Mouse (Mus musculus): ENCODE results near the gene Spata20.

Spata20 gene

DNA sequence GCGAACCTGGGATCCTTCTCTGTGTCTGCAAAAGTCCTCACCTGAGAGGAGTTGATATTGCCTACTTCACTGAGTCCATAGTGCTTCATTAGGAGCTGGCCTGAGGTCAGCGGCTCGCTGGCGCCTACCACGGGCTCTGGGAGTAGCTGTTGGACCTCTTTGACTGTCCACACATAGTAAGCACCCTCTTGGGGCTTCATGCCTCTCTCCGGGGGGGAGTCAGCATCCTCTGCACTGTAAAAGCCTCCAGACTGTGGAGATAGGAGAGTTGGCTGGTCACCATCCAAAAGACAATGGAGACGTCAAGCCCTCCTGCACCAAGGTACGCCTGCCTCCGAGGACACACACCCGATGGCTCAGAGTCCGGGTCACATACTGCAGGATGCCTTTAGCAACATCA, 3.2 kb downstream of the Spata20 start:
- DNase-seq (ENCODE audit: low read depth, low spot score): no peak

DNA sequence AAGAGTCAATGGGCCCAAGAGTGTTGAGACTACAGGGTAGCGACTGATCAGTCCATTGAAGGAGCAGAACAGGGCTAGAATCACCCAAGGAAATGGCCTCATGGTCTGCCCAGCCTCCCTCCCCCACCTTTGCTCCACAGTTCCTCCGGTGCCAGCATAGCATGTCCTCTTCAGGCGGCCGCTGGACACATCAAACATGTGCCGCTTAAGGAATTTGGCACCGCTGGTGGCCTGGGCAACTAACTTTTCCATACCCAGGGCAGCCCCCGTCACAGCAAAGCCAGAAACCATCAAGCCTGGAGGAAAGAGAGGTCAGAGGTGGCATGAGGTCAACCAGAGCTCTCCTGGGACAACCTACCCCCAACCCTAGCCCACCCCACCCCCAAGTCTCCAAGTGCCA, 4.0 kb downstream of the Spata20 start:
- no peak for DNase-seq (ENCODE audit: low read depth, low spot score)

DNA sequence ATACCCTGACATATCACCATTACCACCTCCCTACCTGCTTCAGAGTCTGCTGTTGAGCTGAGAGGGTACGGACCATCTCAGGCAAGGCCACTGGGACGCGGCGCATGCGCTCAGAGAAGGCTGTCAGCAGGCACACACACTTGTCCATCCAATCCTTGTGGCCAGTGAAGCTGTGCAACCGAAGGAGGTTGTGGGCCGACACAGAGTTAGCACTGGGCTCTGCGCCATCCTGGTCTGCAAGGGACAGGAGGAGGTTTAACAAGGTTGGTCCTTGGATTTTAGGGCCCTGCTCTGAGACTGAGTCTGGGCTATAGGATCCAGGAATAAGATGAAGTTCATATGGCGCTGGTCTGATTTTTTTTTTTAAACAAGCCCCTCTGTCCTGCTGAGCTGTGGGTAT, 5.6 kb downstream of the Spata20 start:
- no peak for DNase-seq (ENCODE audit: low read depth, low spot score)

DNA sequence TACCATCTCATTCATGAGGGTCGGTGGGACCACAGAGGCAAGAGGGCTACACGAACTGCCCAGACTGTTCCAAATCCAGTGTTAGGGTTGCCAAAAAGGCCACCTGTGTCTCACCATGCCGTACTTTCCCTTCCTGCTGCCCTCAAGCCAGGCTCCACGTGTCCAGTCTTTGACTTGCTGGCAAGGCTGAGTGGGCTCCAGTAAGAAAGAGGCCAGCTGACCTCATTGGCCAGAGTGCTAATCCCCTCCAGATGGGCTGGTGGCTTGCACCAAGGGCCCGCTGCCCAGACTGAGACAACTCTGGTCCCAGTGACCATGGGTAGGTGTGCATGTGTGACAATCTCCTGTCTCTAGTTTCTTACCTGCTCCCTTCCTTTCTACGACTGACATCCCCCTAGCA, 8.3 kb downstream of the Spata20 start:
- no peak for DNase-seq (ENCODE audit: low read depth, low spot score)

DNA sequence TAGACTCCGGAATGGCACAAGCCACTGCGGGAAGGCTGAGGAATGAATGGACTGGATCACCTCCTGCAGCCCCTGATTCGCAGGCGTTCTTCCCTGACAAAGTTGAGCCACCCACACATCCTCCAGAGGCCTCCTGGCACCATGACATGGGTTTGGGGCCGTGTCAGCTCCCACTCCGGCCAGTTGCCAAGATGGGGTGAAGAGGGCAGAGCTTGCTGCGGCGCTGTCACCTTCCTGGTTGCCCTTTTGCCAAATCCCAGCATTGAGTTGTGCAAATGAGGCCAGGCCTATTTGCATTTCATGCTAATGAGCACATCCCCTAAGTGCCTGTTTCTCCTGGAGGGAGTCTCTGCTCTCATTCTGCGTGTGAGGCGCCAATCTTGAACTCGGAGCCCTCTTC, 10.3 kb downstream of the Spata20 start:
- DNase-seq (ENCODE audit: low read depth, low spot score): no peak

DNA sequence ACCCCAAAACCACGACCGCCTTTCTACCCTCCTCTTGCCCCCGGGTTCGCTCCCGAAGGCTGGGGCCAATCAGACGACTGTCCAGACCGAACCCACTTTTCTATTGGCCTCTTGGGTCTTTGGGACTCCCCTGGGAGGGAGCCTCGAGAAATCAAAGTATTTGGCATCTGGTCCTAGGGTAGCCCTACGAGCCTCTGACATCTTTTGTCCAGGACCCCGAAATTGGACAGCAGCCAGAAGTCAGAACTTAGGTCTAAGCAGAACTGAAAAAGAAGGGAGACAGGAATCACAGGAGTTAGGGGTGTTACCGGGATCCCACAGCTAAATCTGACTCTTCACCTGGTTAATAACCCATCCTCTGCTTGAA, 11.5 kb downstream of the Spata20 start:
- DNase-seq (ENCODE audit: low read depth, low spot score): no peak

DNA sequence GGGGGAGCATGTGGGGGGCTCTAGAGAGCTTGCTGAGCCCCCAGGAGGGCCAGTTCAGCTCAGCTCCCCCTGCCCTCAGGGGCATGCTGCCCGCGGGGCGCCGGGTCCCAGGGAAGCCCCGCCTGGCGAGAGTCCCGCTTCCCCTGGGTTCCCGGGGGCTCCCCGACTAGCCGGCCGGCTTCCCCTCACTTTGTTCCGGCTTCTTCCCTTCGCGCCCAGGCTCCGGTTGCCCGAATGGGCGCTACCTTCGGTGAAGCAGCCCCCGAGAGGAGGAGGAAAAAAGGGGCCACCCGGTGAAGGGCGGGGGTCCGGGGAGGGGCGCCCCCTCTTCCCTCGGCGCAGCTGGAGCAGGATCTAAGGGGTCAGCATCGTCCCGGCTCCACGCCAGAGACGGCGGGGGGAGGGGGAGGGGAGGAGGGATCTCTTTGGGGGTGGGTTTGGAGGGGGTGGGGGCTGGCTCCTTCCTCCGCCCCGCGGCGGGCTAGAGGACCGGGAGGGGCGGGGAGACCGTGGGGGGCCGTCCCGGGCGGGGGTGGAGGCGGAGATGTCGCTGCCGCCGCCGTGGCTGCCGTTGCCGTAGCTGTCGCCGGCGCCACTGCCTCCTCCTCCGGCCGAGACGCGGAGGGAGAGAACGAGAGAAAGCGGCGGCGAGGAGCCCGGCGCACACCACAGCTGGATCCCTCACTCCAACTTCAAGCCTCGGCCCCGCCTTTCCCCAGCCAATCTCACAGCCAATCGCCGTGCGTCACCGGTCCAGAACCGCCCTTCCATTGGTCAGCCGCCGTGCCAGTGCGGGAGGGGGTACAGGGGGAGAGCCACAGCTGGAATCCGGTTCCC, 12.1 kb downstream of the Spata20 start, which contains the start of gene Cacna1g:
Cacna1g (minus strand) TSS at position 492 of the 837 bp plus-strand sequence.
- DNase-seq (ENCODE audit: low read depth, low spot score): peak; percentile 86

DNA sequence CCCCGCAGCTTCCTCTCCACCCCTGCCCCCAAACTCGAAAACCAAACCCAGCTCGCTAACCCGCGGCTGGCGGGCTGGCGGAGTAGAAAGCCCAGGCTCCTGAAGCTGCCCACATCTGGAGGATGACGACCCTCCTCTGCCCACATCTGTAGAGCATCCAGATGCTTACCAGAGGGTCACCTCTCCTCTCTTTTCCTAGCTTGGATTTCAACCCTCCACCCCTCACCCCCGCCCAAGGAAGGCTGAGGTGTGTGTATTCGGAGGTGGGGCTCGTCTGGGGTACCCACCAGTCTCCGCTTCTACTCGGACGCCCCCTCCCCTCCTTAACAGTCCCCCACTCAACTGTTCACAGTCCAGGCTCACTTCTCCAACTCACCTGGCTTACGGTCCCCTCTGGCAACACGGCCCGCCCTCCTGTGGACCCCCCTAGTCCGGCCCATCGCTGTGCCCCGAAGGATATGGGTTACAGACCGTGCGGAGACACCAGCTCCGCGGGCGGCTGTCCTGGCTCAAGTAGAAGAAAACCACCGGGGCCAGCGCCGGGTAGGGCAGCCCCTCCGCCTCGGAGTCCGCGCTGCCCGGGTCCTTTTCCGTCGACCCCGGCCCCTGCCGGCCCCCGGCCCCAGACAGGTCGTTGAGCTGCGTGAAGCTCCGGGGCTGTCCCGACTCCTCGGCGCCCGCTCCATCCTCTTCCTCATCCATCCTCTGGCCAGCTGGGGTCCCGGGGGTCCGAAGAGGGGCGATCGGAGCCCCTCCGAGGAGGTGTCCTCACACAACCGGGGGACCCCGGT, 12.9 kb downstream of the Spata20 start:
- no peak for DNase-seq (ENCODE audit: low read depth, low spot score)

DNA sequence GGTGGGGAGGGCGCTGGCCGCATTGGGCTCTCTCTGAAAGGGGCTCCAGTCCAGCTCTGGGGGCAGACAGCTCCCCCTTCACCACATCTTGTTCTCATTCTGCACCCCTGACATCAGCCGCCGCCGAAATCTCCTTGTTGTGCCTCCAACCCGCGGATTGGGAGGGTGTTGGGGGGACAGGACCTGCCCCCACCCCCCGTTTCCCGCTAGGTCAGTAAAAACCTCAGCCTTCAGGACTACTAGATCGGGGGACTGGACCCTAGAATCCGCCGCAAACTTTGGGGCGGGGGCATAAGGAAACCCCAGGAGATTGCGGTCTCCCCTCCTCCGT, 13.4 kb downstream of the Spata20 start:
- no peak for DNase-seq (ENCODE audit: low read depth, low spot score)

DNA sequence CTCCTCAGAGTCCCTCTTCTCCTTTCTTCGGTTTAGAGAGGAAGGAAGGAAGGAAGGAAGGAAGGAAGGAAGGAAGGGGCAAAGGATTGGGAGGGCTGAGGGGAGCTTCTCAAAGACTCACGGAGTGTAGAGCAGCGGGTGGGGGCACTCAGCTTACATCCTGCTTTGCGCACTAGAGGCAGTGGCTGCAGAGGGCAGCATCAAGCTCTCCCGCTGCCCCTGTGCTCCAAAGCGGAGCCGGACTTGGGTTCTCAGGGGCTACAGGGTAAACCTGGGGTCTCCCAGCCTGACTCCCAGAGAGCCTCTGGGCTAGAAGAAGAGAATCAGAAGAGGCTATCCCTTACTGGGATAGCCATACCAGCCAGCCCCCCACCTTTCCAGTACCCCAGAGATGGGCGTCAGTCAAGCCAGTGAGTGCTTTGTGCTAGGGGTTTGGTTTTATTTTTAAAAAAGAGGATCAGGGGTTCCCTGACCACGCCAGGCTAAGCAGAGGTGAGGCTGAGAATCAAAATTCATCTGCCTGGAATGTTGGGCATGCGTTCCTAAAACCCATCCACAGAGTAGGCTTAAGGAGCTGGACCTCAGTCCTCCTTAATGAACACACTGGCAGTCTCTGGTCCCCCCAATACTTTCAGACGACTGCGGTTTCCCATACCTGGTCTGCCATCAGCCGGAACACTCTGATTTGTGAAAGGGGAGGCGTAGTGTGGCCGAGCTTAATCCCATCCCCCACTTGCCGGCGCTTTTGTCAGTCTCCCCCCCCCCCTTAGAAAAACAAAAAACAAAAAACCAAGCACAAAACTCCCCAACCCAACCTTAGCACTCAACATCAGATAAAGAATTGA, 14.0 kb downstream of the Spata20 start:
- DNase-seq (ENCODE audit: low read depth, low spot score): no peak

DNA sequence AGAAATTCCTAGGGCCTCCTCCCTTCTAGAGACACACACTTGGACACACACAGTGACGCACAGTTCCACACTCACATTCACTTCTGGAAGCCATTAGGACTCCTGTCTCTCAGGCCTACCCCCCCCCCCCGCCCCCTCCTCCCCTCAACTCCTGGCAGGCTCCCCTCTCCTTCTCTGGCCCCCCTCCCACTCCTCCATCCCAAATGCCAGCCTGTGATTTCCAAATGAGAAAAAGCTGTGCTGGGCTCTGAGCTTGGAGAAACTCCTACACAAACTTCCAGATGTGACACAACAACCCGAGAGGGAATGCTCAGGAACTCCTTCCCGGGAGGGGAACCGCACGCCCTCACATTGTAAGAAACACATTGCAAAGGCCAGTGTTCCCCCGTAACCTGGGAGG, 15.6 kb downstream of the Spata20 start:
- peak; percentile 70 for DNase-seq (ENCODE audit: low read depth, low spot score)

DNA sequence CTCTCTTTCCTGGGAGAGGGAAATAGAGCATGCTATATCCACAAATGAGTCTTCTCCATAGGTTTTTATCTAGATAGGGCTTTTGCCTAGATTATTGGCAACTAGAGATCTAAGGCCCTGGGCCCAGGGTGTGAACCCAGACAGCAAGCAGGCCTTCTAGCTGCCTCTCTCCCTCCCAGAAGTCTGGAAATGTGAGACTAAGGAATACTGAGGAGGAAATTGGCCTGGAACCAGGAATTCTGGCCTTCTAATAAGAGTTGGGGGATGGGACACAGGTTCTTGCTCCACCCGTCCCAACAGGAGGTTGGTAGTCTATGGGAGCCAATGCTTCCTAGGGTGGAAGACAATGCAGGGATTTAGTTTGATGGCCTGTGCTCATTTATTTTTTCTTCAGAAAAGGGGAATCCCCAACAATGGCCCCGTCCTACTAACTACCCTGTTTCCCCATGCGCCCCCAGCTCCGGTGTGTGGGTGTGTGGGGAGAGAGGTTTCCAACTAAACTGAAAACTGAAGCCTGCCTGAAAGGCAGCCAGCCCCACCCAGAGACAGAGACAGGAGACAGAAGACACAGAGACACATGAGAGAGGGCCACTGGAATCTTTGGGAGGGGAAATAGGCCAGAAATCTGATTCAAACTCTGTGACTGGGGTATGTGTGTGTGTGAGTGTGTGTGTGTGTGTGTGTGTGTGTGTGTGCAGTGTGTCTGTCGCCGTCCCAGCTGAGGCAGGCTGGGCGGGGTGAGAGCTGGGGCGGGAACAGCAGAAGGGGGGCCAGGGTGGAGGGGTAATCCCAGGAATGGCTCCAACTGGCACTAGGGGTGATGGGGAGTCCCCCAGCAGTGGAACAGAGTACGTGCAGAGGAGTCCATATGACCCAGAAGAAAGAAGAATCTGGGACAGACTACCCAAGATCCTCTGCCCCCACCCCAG, 16.6 kb downstream of the Spata20 start:
- DNase-seq (ENCODE audit: low read depth, low spot score): no peak

DNA sequence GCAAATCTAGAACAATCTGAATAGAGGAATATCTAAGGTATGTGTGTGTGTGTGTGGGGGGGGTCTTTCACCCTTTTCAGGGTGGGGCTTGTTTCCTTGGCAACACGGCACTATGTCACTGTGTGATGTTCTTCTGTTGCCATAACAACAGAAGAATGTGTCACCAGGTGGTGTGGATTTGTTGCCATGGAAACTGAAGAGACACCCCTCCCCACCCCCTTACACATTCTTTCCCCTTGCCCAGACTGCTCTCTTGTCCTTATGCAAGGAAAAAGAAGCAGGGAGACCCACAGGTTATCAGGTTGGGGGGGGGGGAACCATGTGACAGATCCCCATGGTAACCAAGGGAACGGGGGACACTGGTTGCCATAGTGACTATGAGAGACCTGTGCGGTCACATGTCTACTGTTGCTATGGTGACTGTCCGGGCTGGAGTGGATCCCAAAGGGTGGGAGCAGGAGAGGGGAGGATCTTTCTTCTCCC, 17.4 kb downstream of the Spata20 start:
- DNase-seq (ENCODE audit: low read depth, low spot score): peak; percentile 88

DNA sequence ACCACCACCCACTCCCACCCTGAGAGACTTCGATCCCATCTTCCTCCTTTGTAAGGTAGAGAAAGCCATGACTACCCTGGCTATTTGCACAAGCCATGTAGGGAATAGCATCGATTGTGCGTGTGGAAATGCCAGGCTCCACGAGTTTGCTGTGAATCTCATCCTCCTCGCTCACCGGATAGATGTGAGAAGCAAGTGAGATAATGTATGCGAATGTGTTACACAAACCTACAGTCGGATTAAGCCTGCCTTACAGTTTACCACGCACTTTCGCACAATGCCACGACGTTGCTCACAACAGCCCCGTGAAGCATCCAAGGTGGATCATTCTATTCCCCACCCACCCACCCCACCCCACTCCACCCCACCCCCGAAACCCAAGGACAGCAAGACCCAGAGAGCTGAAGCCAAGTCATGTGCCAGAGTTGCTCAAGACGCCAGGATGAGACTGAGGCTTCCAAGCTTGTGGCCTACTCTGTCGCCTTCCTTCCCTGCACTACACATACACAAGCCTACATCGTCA, 19.6 kb downstream of the Spata20 start:
- no peak for DNase-seq (ENCODE audit: low read depth, low spot score)

DNA sequence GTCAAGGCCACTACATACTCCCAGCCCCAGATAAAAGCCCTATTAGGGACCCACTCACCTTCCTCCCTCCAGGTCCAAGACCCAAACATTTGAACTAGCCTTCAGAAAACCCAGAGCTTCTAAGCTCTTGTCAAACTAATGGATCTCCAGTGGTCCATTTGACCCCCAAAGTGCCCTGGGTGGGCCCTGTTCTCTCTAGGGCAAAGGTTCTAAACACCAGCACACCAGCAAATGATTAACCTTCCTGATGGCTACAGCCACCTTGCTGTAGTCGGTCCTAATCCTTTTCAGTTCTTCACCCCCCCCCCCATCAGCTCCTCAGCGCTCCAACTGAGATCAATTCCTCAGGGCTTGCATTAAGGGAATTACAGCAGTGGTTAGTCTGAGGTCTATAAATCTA, 21.8 kb downstream of the Spata20 start:
- no peak for DNase-seq (ENCODE audit: low read depth, low spot score)

DNA sequence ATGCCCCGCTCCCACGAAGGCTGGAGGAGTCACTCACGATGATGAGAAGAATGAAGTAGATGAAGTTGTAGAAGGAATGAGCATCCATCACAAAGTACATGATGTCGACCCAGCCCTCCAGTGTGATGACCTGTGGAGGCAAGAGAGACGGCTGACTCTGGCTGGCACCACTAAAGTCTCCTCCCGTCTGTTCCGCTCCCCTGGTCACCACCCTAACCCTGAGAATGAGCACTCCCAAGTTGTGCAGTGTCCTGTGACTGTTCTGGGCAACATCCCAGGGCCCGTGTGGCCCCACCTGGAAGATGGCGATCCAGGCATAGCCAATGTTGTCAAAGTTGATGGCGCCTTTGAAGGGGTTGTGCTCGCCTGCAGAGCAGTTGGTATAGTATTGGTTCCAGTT, 24.1 kb downstream of the Spata20 start:
- no peak for DNase-seq (ENCODE audit: low read depth, low spot score)

DNA sequence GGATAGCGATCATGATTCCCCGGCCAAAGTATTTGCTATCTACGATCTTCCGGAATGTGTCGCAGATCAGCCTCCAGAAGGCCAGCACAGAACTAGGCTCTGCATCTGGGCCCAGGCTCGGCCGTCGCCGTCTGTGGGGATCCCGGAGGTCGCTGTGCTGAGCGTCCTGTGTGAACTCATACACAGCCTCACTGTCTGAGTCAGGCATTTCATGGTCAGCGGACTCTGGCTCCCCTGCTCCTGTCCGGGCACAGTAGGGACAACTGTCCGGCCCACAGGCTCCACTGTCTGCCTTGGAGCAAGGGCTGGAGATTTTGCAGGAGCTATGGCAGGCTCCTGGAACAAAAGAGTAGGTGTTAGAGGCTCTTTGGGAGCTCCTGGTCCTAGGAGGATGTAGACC, 29.0 kb downstream of the Spata20 start:
- DNase-seq (ENCODE audit: low read depth, low spot score): no peak

DNA sequence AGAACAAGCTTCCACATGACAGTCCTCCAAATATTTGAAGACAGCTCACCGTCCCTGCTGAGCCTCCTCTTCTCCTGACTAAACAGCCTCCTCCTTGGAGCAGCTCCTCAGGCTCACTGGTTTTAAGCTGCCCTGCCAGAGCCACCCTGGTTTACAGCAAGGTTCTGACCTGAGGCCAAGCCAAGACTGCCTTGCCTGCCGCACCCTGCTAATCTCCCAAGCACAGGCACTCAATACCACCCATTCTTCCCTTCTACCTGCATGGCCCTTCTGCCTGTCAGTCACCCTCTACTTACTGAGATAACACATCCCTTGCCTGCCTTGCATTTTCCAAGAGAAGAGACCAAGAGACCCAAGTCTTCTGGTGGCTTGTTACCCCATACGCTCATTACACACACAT, 29.6 kb downstream of the Spata20 start:
- no peak for DNase-seq (ENCODE audit: low read depth, low spot score)

DNA sequence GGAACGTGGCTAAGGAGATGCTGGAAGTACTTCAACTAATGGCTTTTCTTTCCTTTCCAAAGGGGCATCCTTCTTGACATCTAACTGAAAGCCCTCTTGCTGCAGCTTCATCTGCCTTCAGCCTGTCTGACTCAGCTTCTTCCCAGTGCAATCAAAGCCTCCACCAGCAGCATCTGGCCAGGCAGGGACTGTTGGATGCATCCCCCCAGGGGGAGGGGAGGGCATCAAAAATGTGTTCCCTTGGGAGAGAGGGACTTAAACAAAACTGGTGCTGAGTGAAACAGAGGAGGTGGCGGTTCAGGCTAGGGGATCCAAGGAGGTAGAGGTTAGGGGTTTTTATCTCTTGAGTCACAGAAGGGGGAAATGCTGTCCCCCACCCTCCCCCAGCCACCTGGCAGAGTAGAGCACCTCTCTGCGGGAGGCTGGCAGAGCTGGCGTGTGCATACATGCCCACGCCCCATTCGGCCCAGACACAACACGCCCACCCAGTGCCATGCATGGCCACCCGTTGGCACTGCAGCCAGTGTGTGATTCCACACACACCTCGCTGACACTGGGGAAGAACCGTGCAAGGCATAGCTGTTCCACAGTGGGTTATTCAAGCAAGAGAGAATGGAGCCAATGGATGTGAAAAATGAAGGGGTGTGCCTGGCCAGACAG, 30.7 kb downstream of the Spata20 start:
- DNase-seq (ENCODE audit: low read depth, low spot score): no peak

DNA sequence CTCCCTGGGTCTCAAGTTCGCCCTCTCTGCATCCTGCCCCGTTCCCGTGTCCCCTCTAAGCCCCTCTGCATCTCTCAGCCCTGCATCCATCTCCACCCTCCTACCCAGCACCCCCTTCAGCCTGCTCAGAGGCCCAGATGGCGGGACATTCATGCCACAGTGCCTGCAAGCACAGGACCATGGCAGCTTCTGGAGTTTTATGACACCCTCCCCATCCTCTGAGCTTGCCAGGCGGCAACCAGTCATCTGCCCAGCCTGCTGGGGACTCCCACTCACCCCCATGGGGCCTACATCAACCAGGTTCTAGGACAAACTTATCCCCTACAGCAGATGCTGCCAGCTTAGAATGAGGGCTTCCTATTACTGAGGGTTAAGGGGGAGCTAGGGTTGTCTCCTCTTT, 31.2 kb downstream of the Spata20 start:
- DNase-seq (ENCODE audit: low read depth, low spot score): no peak

All from mesoderm, embryonic 11.5 days (tissue).